Mouse (Mus musculus): ENCODE measurements at regions not wholly inside any gene's neighbourhood (a gene's known extent, or its start where the extent isn't known, plus 50 kb on each side); places are given as distances from the start of the nearest gene placed in this dataset.

DNA sequence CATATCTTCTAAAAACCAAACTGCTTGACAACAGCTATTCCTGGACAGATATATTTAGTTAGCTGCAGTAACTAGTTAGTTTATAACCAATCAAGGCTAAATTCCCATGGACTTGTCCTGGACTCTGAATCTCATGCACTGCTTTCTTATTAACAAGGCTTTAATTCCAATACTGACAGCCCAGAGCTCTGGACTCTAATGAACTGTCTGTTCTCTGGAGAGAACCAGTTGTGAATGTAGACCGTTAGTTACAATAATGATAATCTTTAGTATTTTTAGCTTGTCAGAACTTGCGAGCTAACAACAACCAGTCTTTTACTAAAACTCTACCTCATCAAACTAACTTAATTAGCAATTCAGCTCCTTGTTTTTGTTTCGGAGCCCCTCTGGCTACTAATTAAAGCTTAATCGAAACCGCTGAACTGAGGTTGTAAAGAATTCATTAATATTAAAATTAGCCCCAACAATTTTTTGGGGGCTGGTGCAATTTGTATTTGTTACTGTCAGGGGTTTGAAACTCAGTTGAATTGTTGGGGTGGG is 316.3 kb downstream of the Tmem182 start:
- no peaks in the 10 kb centered on the region for H3K4me1 ChIP-seq
- no peak for ATAC-seq (ENCODE audit: low FRiP score, low read depth)
- H3K27me3 ChIP-seq, result no peaks in the 10 kb centered on the region
- no peaks in the 10 kb centered on the region for H3K36me3 ChIP-seq
- H3K9me3 ChIP-seq, result no peaks in the 10 kb centered on the region
- WGBS, result 39% methylated on average over 5 of the region's 5 CpGs
- H3K4me3 ChIP-seq, result no peak overlapping the region
- H3K9ac ChIP-seq, result no peak overlapping the region
- H3K4me2 ChIP-seq (replicated peaks), result no peak overlapping the region; the same call in 1 of the 2 replicates
- no peak overlapping the region for H3K27ac ChIP-seq

DNA sequence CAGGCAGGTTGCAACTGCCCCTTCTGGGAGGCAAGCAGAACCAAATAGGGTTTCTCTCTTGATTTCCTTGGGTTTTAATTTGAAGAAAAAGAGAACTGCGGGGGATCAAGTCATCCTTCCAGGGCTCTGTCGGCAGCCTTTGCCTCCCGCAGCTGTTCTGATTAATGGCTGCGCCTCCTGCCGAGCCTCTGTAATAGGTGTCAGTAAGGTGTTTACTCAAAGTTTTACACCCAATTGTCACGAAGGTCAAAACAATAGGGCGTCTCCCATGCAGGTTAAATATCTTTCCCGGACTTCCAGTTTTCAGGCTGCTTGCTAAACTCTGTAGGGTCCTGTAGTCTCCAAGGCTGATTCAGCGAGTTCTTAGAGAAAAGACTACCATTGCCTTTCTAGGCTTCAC is 326.0 kb downstream of the Tmem182 start:
- Histone ChIP-seq H3K4me2 (replicated peaks) (peak overlapping the region; percentile 22; the same call in 1 of the 2 replicates), H3K4me3 (no peak overlapping the region), H3K36me3 (no peaks in the 10 kb centered on the region), H3K9me3 (no peaks in the 10 kb centered on the region), H3K27me3 (peaks cover 14% of the 10 kb centered on the region; the same call in 1 of the 2 replicates), H3K9ac (no peak overlapping the region), H3K27ac (no peak overlapping the region), H3K4me1 (peaks cover 8% of the 10 kb centered on the region; the same call in 1 of the 2 replicates)
- ATAC-seq (ENCODE audit: low FRiP score, low read depth), result no peak
- 7% methylated on average over 9 of the region's 9 CpGs for WGBS

DNA sequence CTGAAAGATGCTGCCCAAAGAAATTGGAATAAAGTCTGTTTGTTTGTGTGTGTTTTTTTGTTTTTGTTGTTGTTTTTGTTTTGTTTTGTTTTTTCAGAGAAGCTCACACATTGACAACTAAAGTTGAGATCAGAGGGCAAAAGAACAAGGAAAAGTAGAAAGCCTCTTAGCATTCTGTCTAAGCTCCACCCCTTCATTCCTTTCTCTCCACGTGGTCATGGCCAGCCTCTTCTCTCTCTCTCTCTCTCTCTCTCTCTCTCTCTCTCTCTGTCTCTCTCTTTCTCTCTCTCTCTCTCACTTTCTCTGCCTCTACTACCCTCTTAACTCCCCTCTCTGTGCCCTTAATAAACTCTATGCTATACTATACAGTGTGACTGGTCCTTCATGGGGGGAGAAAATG is 327.7 kb downstream of the Tmem182 start:
- Histone ChIP-seq H3K4me3 (no peak overlapping the region), H3K4me2 (replicated peaks) (no peak overlapping the region), H3K9ac (no peak overlapping the region), H3K27ac (no peak overlapping the region), H3K4me1 (peaks cover 5% of the 10 kb centered on the region; the same call in 1 of the 2 replicates), H3K9me3 (no peaks in the 10 kb centered on the region), H3K27me3 (peaks cover 14% of the 10 kb centered on the region; the same call in 1 of the 2 replicates), H3K36me3 (no peaks in the 10 kb centered on the region)
- WGBS, result 29% methylated on average over 1 of the region's 1 CpGs
- ATAC-seq (ENCODE audit: low FRiP score, low read depth), result no peak

DNA sequence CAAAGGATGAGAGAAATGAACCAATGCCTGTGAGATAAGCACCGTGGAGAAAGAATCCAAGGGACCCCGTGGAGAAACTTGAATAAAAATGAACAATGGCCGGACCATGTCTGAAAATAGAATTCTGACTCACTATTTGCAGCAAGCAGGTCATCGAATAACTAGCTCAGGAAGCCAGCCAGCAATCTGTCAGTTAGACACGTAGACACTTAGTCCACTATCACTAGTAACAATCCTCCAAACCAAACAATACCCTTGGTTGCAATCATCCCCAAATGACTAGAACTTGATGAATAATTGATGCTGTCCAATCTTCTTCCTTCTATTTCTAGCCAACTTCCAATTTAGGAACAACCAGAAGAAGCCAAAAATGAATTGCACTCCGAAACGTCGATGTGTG is 328.5 kb downstream of the Tmem182 start:
- ATAC-seq (ENCODE audit: low FRiP score, low read depth), result no peak
- WGBS, result 88% methylated on average over 8 of the region's 8 CpGs
- H3K4me1 ChIP-seq, result no peaks in the 10 kb centered on the region
- H3K36me3 ChIP-seq, result no peaks in the 10 kb centered on the region
- no peaks in the 10 kb centered on the region for H3K9me3 ChIP-seq
- no peak overlapping the region for H3K4me2 ChIP-seq (replicated peaks)
- H3K4me3 ChIP-seq, result no peak overlapping the region
- H3K9ac ChIP-seq, result no peak overlapping the region
- H3K27me3 ChIP-seq, result peaks cover 14% of the 10 kb centered on the region; the same call in 1 of the 2 replicates
- H3K27ac ChIP-seq, result no peak overlapping the region

DNA sequence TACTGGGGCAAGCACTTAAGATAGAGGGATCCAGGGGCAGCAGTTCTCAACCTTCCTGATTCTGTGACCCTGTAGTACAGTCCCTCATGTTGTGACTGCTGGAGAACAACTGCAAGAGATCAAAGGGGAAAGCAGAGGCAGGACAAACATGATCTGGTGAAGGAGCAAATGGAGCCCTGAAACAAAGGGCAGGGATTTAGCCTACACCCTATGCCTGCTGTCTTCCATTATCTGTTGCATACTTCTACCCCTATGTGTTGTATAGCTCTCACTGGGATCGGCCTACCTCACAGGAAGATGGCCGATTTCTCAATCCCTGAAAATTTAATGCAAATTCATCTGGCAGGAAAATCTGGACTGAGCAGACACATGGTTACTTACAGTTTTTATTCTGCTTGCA is 334.3 kb downstream of the Tmem182 start:
- Histone ChIP-seq H3K36me3 (no peaks in the 10 kb centered on the region), H3K9ac (no peak overlapping the region), H3K4me2 (replicated peaks) (no peak overlapping the region), H3K27ac (no peak overlapping the region), H3K9me3 (no peaks in the 10 kb centered on the region), H3K4me3 (no peak overlapping the region), H3K27me3 (no peaks in the 10 kb centered on the region), H3K4me1 (no peaks in the 10 kb centered on the region)
- WGBS, result 81% methylated on average over 2 of the region's 2 CpGs
- ATAC-seq (ENCODE audit: low FRiP score, low read depth), result no peak

DNA sequence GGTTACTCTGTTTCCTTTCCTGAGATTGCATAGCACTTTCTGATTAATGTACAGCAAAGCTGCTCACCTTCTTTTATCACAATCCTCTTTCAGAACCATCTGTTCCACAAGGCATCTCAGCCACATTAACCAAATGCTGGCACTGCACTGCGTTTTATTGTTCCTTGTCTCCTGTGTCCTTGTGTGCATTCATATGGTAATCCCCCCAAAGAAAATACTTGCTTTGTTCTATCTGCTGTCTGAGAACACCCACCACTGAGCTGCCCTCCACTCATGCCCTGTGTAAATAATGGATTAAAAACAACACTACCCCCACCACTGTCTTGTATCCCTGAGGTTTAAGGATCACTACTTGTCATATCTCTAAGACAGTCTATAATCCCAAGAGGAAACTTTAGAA is 335.1 kb downstream of the Tmem182 start:
- no peak overlapping the region for H3K27ac ChIP-seq
- H3K9me3 ChIP-seq, result no peaks in the 10 kb centered on the region
- no peak overlapping the region for H3K4me2 ChIP-seq (replicated peaks)
- no peak for ATAC-seq (ENCODE audit: low FRiP score, low read depth)
- no peak overlapping the region for H3K9ac ChIP-seq
- no peak overlapping the region for H3K4me3 ChIP-seq
- WGBS, result 50% methylated on average over 1 of the region's 1 CpGs
- no peaks in the 10 kb centered on the region for H3K4me1 ChIP-seq
- H3K27me3 ChIP-seq, result no peaks in the 10 kb centered on the region
- no peaks in the 10 kb centered on the region for H3K36me3 ChIP-seq

DNA sequence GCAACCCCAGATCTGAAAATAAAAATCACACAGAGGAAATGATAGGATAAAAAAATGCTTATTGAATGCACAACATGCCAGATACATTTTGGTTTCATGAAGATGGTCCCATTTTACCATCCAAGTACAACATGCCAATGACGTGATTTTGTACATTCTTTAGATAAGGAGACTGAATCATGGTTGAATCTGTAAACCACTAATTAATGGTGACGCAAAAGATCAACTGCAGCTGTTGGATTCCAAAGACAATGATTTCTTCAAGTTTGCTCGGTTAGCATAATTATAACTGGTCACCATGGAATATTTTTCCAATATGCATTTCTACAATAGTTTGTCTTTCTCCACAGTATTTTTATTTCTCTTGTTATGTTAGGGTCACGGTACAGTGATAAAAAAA is 336.6 kb downstream of the Tmem182 start:
- ATAC-seq (ENCODE audit: low FRiP score, low read depth), result no peak
- H3K27me3 ChIP-seq, result no peaks in the 10 kb centered on the region
- no peak overlapping the region for H3K9ac ChIP-seq
- H3K36me3 ChIP-seq, result no peaks in the 10 kb centered on the region
- no peaks in the 10 kb centered on the region for H3K4me1 ChIP-seq
- H3K27ac ChIP-seq, result no peak overlapping the region
- H3K4me2 ChIP-seq (replicated peaks), result no peak overlapping the region
- WGBS, result 88% methylated on average over 4 of the region's 4 CpGs
- H3K4me3 ChIP-seq, result no peak overlapping the region
- H3K9me3 ChIP-seq, result no peaks in the 10 kb centered on the region

DNA sequence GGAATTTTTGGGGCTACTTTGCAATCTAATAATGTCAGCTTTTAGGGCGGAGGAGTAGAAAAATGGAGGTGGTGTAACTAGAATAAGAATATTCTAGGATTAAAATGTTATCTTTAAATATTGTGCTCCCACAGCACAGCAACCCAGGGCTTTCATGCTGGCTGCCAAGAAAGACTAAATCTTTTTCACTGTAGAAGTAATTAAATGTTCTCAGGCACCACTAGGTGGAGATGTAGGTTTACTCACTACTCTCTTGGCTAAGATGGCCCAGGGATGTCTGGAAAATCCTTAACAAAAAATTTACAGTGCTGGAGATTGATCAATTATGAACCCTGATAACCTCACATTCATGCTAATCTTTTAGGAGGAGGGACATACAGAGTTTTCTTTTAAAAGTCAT is 347.1 kb downstream of the Tmem182 start:
- 77% methylated on average over 1 of the region's 1 CpGs for WGBS
- H3K4me3 ChIP-seq, result no peak overlapping the region
- no peaks in the 10 kb centered on the region for H3K27me3 ChIP-seq
- no peaks in the 10 kb centered on the region for H3K4me1 ChIP-seq
- no peak overlapping the region for H3K9ac ChIP-seq
- no peaks in the 10 kb centered on the region for H3K36me3 ChIP-seq
- no peaks in the 10 kb centered on the region for H3K9me3 ChIP-seq
- H3K27ac ChIP-seq, result no peak overlapping the region
- H3K4me2 ChIP-seq (replicated peaks), result no peak overlapping the region
- ATAC-seq (ENCODE audit: low FRiP score, low read depth), result no peak

DNA sequence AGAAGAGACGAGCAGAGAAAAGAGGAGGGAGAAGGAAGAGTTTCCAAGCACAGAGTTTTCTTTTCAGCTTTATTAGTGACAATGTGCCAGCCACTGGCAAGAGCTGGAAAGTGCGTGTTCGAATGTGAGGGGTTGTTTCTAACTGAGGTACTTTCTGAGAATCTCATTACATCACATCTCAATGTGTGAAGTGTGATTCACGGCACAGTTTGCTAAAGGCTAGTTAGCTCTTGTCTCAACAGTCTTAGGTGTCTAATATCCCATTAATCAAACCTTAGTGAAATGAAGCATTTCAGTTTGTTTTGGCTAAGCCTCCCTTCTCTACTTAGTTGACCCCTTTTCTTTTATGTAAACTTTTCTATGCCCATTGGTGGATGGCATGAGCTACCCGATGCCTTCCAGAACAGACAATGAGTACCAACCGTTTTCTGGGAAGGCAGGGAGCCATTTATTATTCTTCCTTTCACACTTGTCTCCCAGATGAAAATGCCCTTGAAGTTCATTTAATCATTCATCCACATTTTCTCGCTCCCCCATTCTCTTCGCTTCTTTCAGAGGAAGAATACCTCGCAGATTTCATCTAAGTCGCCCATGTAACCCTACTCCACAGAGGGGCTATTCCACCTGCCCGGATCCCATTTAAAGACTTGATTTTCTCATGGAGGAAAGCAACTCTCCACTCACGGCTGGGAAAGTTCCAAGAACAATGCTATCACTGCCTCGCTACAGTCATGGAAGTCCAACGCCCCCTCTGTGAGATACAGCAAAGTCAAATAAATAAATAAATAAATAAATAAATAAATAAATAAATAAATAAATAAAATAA is 348.0 kb downstream of the Tmem182 start:
- no peaks in the 10 kb centered on the region for H3K27me3 ChIP-seq
- H3K4me2 ChIP-seq (replicated peaks), result no peak overlapping the region
- H3K27ac ChIP-seq, result no peak overlapping the region
- H3K4me3 ChIP-seq, result no peak overlapping the region
- H3K9me3 ChIP-seq, result no peaks in the 10 kb centered on the region
- 80% methylated on average over 14 of the region's 14 CpGs for WGBS
- H3K4me1 ChIP-seq, result no peaks in the 10 kb centered on the region
- no peak for ATAC-seq (ENCODE audit: low FRiP score, low read depth)
- H3K9ac ChIP-seq, result no peak overlapping the region
- no peaks in the 10 kb centered on the region for H3K36me3 ChIP-seq

DNA sequence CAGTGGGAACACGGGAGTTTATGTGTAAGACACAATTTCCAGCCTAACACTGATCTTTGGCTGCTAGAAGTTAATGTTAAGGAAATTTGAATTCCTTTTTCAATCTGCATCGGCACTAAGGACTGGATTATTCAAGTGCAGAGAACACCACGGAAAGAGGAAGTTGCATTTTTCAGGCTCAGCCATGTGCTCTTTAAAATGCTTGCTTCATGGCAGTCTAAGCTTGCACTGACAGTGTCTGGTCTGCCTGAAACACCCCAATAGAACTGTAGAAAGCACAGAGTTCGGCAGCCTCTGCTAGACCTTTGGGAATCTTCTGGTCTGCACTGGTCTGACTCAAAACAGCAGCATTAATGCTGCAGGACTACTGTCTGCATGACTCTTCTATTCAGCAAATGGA is 348.8 kb downstream of the Tmem182 start:
- no peaks in the 10 kb centered on the region for H3K27me3 ChIP-seq
- no peaks in the 10 kb centered on the region for H3K9me3 ChIP-seq
- WGBS, result 58% methylated on average over 4 of the region's 4 CpGs
- H3K9ac ChIP-seq, result no peak overlapping the region
- no peak overlapping the region for H3K4me3 ChIP-seq
- no peaks in the 10 kb centered on the region for H3K4me1 ChIP-seq
- H3K27ac ChIP-seq, result no peak overlapping the region
- no peak overlapping the region for H3K4me2 ChIP-seq (replicated peaks)
- no peaks in the 10 kb centered on the region for H3K36me3 ChIP-seq
- no peak for ATAC-seq (ENCODE audit: low FRiP score, low read depth)

DNA sequence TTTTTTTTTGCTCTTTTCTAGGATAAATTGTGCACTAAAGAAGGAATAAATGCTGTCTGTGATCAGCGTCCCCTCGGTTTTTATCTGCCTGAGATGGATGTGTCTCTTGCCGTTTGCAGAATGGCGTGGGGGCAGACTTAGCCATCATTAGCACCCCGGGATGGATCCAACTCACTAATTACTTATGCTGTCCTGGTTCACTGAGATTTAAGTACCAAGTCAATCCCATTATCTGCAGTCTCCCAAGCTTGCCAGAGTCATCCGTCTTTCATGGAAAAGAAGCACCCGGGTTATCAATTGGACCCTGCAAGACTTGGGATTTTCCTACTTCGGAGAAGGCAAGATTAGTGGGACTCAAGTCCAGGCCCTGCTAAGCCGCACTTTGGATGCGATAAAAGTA is 351.5 kb downstream of the Tmem182 start:
- ATAC-seq (ENCODE audit: low FRiP score, low read depth), result no peak
- Histone ChIP-seq H3K27me3 (no peaks in the 10 kb centered on the region), H3K36me3 (no peaks in the 10 kb centered on the region), H3K9me3 (no peaks in the 10 kb centered on the region), H3K4me2 (replicated peaks) (no peak overlapping the region), H3K9ac (no peak overlapping the region), H3K27ac (no peak overlapping the region), H3K4me3 (no peak overlapping the region), H3K4me1 (no peaks in the 10 kb centered on the region)
- WGBS, result 69% methylated on average over 10 of the region's 10 CpGs

DNA sequence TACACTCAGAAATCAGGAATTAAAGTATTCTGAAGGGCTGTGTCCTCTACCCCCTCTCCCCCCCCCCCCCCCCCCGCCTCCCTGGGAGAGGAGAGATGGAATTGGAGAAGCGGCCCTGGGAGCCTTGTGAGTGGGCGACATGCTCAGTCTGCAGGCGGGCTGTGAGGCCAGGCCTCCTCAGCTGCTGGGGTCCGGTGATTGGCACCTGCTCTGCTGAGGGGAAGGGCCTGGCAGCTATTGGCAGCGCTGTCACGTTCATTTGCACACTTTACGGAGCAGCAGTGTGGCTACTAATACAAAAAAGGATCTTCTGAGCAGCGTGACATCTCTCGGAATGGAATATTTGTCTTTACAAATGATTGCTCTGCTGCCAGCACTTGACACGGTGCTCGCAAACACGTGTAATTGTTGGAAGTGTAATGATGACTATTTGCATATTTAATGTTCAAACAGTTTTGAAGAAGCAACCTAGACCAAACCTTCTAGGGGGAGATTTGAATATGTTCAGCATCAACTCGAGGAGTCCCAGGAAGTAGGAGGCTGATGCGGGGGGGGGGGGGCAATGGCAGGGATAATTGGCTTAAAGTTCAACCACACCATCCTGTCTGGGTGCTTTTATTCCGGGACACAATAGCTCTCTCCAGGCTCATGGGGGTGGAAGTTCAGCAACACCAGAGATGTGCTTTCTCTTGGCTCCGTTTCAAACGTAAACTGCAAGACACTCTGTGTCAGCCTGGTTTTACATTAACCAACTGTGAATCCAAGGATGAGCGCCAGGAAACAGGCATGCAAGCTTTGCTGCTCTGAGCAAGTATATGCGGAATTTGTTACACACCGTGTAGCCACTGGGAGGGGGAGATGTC is 352.5 kb downstream of the Tmem182 start:
- H3K27ac ChIP-seq, result no peak overlapping the region
- H3K4me2 ChIP-seq (replicated peaks), result no peak overlapping the region
- no peaks in the 10 kb centered on the region for H3K4me1 ChIP-seq
- H3K4me3 ChIP-seq, result no peak overlapping the region
- no peaks in the 10 kb centered on the region for H3K36me3 ChIP-seq
- WGBS, result 76% methylated on average over 20 of the region's 21 CpGs
- no peak overlapping the region for H3K9ac ChIP-seq
- no peak for ATAC-seq (ENCODE audit: low FRiP score, low read depth)
- H3K9me3 ChIP-seq, result no peaks in the 10 kb centered on the region
- H3K27me3 ChIP-seq, result no peaks in the 10 kb centered on the region

Measured in limb, embryonic 13.5 days (tissue).